Mouse (Mus musculus) liver, adult 2 months (tissue): ENCODE data around the gene Nans.

ENCODE experiments used
- CTCF ChIP-seq: fragments of 200-500 bp; IDR thresholded peaks from 2 replicates; pipeline ENCODE4 v1.5.1; 2011; ENCODE audit warnings: low read depth, low read length, control low read depth
- POLR2A ChIP-seq: fragments of 200-500 bp; IDR thresholded peaks from 2 replicates; pipeline ENCODE4 v1.6.1; 2011; ENCODE audit warnings: low read length, control low read depth; ENCODE audit not compliant: insufficient read depth; ENCODE audit errors: extremely low read depth

GRCm38 (mm10) chr4:46543366-46544050, 54.5 kb downstream of the Nans start:
- TF ChIP-seq POLR2A (no peak), CTCF (no peak)
